Mouse (Mus musculus): Measurements from ENCODE around the gene Tmub2. TPM values are rescaled to one million over a fixed set of nuclear protein-coding genes. Genes with fewer than 3 reads are reported as not detected.

The Tmub2 gene
- polyA plus RNA-seq, 1 experiment from 2014 or later, result 64.5 TPM

- DNase-seq (ENCODE audit: low spot score) (no peak), ATAC-seq (ENCODE audit: insufficient read depth, low FRiP score, low TSS enrichment) (no peak)
- Histone ChIP-seq H3K4me3 (ENCODE audit: low read depth, low read length) (no peak overlapping the region), H3K4me2 (ENCODE audit: low read depth) (no peak overlapping the region), H3K9me3 (ENCODE audit: control insufficient read depth, low read length) (no peaks in the 10 kb centered on the region), H3K27ac (ENCODE audit: low read depth, low read length) (no peak overlapping the region), H3K27me3 (ENCODE audit: control insufficient read depth, insufficient read depth, low read length) (no peaks in the 10 kb centered on the region), H3K36me3 (ENCODE audit: control insufficient read depth, insufficient read depth, low read length) (peaks cover 12% of the 10 kb centered on the region), H3K9ac (ENCODE audit: low read length) (no peak overlapping the region), H3K4me1 (ENCODE audit: control insufficient read depth, insufficient read depth, low read length) (peaks cover 6% of the 10 kb centered on the region)
- 88% methylated on average over 3 of the region's 3 CpGs for WGBS
Observed at GRCm38 (mm10) chr11:102305359-102305758, 20.6 kb downstream of the Tmub2 start.

DNA sequence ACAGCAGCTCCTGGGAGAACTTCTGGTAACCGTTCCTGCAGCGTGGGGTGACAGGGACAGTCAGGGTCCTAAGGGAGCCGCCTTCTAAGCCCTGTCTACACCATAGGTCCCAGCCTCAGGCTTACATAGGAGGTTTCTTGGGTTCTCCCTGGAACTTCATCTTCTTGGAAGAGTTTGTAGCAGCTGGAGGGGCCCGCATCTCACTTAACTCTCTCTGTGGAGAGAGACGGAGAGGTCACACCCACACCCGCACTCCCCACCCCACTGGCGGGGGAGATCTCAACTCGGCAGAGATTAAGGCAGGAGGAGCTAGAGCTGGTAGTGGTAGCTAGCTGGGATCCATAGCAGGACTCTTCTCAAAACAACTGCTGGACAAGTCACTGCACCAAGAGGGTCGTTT lies 23.4 kb downstream of the Tmub2 start:
- H3K9ac ChIP-seq (ENCODE audit: low read length), result no peak overlapping the region
- H3K27ac ChIP-seq (ENCODE audit: low read depth, low read length), result no peak overlapping the region
- DNase-seq (ENCODE audit: low spot score) (no peak), ATAC-seq (ENCODE audit: insufficient read depth, low FRiP score, low TSS enrichment) (no peak)
- H3K4me2 ChIP-seq (ENCODE audit: low read depth), result no peak overlapping the region
- 89% methylated on average over 9 of the region's 9 CpGs for WGBS
- peaks cover 13% of the 10 kb centered on the region for H3K4me1 ChIP-seq (ENCODE audit: control insufficient read depth, insufficient read depth, low read length)
- H3K36me3 ChIP-seq (ENCODE audit: control insufficient read depth, insufficient read depth, low read length), result peaks cover 12% of the 10 kb centered on the region
- H3K9me3 ChIP-seq (ENCODE audit: control insufficient read depth, low read length), result no peaks in the 10 kb centered on the region
- H3K27me3 ChIP-seq (ENCODE audit: control insufficient read depth, insufficient read depth, low read length), result no peaks in the 10 kb centered on the region
- no peak overlapping the region for H3K4me3 ChIP-seq (ENCODE audit: low read depth, low read length)

GRCm38 (mm10) chr11:102308979-102309378 lies 24.2 kb downstream of the Tmub2 start:
- H3K27me3 ChIP-seq (ENCODE audit: control insufficient read depth, insufficient read depth, low read length), result no peaks in the 10 kb centered on the region
- peak overlapping the region; percentile 42 for H3K4me2 ChIP-seq (ENCODE audit: low read depth)
- peak overlapping the region; percentile 17 for H3K4me3 ChIP-seq (ENCODE audit: low read depth, low read length)
- under 1% methylated on average over 27 of the region's 27 CpGs for WGBS
- H3K9me3 ChIP-seq (ENCODE audit: control insufficient read depth, low read length), result no peaks in the 10 kb centered on the region
- H3K27ac ChIP-seq (ENCODE audit: low read depth, low read length), result no peak overlapping the region
- H3K4me1 ChIP-seq (ENCODE audit: control insufficient read depth, insufficient read depth, low read length), result peaks cover 13% of the 10 kb centered on the region
- peak; percentile 98 for DNase-seq (ENCODE audit: low spot score)
- peak; percentile 80 for ATAC-seq (ENCODE audit: insufficient read depth, low FRiP score, low TSS enrichment)
- H3K36me3 ChIP-seq (ENCODE audit: control insufficient read depth, insufficient read depth, low read length), result peaks cover 17% of the 10 kb centered on the region
- no peak overlapping the region for H3K9ac ChIP-seq (ENCODE audit: low read length)

DNA sequence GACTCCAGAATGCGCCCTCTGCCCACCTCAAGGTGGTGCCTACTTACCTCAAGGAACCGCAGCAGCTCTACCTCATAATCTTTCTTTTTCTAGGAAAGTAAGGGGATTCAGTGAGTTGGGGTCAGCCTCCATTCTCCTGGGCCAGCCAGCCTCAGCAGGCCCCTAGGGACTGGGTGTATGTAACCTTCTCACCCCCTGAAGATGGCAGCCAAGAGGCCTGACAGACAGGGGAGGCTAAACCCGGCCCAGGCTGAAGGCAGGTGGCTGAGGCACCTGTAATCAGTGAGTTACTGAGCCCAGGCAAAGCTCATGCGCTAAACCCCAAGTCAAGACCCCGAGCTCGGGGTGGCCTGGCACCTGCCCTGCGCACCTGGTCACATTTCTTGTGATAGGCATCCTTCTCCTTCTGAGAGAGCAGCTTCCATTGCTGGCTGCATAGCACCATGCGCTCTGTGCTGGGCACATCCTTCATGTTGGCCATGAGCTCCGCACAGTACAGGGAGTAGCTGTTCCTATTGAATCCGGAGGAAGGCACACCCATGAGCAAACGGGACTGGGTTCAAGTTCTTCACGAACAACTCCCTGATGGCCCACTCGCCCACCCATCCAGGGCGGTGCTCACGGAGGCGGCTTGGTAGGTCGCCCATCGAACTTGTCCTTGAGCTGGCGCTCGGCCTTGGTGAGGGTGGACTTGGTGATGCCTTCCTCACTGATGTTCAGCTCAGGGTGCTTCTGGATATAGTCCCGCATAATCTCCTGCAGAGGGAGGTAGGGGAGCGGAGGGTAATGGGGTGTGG lies 25.3 kb downstream of the Tmub2 start:
- peak overlapping the region; percentile 17 for H3K4me3 ChIP-seq (ENCODE audit: low read depth, low read length)
- H3K27me3 ChIP-seq (ENCODE audit: control insufficient read depth, insufficient read depth, low read length), result no peaks in the 10 kb centered on the region
- WGBS, result 88% methylated on average over 22 of the region's 22 CpGs
- DNase-seq (ENCODE audit: low spot score) (no peak), ATAC-seq (ENCODE audit: insufficient read depth, low FRiP score, low TSS enrichment) (peak; percentile 4; the same call in 1 of the 2 replicates)
- no peaks in the 10 kb centered on the region for H3K9me3 ChIP-seq (ENCODE audit: control insufficient read depth, low read length)
- peak overlapping the region; percentile 42 for H3K4me2 ChIP-seq (ENCODE audit: low read depth)
- no peak overlapping the region for H3K27ac ChIP-seq (ENCODE audit: low read depth, low read length)
- H3K4me1 ChIP-seq (ENCODE audit: control insufficient read depth, insufficient read depth, low read length), result peaks cover 13% of the 10 kb centered on the region
- no peak overlapping the region for H3K9ac ChIP-seq (ENCODE audit: low read length)
- H3K36me3 ChIP-seq (ENCODE audit: control insufficient read depth, insufficient read depth, low read length), result peaks cover 17% of the 10 kb centered on the region

GRCm38 (mm10) chr11:102310768-102311695 lies 26.3 kb downstream of the Tmub2 start:
- Histone ChIP-seq H3K36me3 (ENCODE audit: control insufficient read depth, insufficient read depth, low read length) (peaks cover 17% of the 10 kb centered on the region), H3K4me3 (ENCODE audit: low read depth, low read length) (no peak overlapping the region), H3K4me1 (ENCODE audit: control insufficient read depth, insufficient read depth, low read length) (peaks cover 20% of the 10 kb centered on the region), H3K9ac (ENCODE audit: low read length) (peak overlapping the region; percentile 19; the same call in 1 of the 2 replicates), H3K27ac (ENCODE audit: low read depth, low read length) (0 out of 2 replicates have a peak overlapping the region, but pooled peaks have one; percentile 17), H3K4me2 (ENCODE audit: low read depth) (no peak overlapping the region), H3K9me3 (ENCODE audit: control insufficient read depth, low read length) (no peaks in the 10 kb centered on the region), H3K27me3 (ENCODE audit: control insufficient read depth, insufficient read depth, low read length) (no peaks in the 10 kb centered on the region)
- 40% methylated on average over 35 of the region's 38 CpGs for WGBS
- DNase-seq (ENCODE audit: low spot score) (no peak), ATAC-seq (ENCODE audit: insufficient read depth, low FRiP score, low TSS enrichment) (no peak)

- DNase-seq (ENCODE audit: low spot score), result no peak
- WGBS, result 75% methylated on average over 4 of the region's 4 CpGs
- Histone ChIP-seq H3K4me2 (ENCODE audit: low read depth) (no peak overlapping the region), H3K36me3 (ENCODE audit: control insufficient read depth, insufficient read depth, low read length) (peaks cover 12% of the 10 kb centered on the region), H3K27me3 (ENCODE audit: control insufficient read depth, insufficient read depth, low read length) (no peaks in the 10 kb centered on the region), H3K4me3 (ENCODE audit: low read depth, low read length) (no peak overlapping the region), H3K4me1 (ENCODE audit: control insufficient read depth, insufficient read depth, low read length) (peaks cover 25% of the 10 kb centered on the region), H3K27ac (ENCODE audit: low read depth, low read length) (no peak overlapping the region), H3K9ac (ENCODE audit: low read length) (no peak overlapping the region), H3K9me3 (ENCODE audit: control insufficient read depth, low read length) (no peaks in the 10 kb centered on the region)
- no peak for ATAC-seq (ENCODE audit: insufficient read depth, low FRiP score, low TSS enrichment)
Observed at GRCm38 (mm10) chr11:102311966-102312365, 27.2 kb downstream of the Tmub2 start.

- H3K9ac ChIP-seq (ENCODE audit: low read length), result no peak overlapping the region
- peaks cover 9% of the 10 kb centered on the region for H3K36me3 ChIP-seq (ENCODE audit: control insufficient read depth, insufficient read depth, low read length)
- H3K9me3 ChIP-seq (ENCODE audit: control insufficient read depth, low read length), result no peaks in the 10 kb centered on the region
- peaks cover 25% of the 10 kb centered on the region for H3K4me1 ChIP-seq (ENCODE audit: control insufficient read depth, insufficient read depth, low read length)
- 90% methylated on average over 6 of the region's 6 CpGs for WGBS
- H3K27ac ChIP-seq (ENCODE audit: low read depth, low read length), result no peak overlapping the region
- ATAC-seq (ENCODE audit: insufficient read depth, low FRiP score, low TSS enrichment) (no peak), DNase-seq (ENCODE audit: low spot score) (no peak)
- H3K27me3 ChIP-seq (ENCODE audit: control insufficient read depth, insufficient read depth, low read length), result no peaks in the 10 kb centered on the region
- H3K4me3 ChIP-seq (ENCODE audit: low read depth, low read length), result no peak overlapping the region
- H3K4me2 ChIP-seq (ENCODE audit: low read depth), result no peak overlapping the region
Observed at GRCm38 (mm10) chr11:102312586-102312985, 27.9 kb downstream of the Tmub2 start.

GRCm38 (mm10) chr11:102314321-102314720 lies 29.6 kb downstream of the Tmub2 start:
- Histone ChIP-seq H3K36me3 (ENCODE audit: control insufficient read depth, insufficient read depth, low read length) (peaks cover 5% of the 10 kb centered on the region), H3K9ac (ENCODE audit: low read length) (no peak overlapping the region), H3K4me1 (ENCODE audit: control insufficient read depth, insufficient read depth, low read length) (peaks cover 24% of the 10 kb centered on the region), H3K27me3 (ENCODE audit: control insufficient read depth, insufficient read depth, low read length) (no peaks in the 10 kb centered on the region), H3K4me3 (ENCODE audit: low read depth, low read length) (no peak overlapping the region), H3K4me2 (ENCODE audit: low read depth) (no peak overlapping the region), H3K27ac (ENCODE audit: low read depth, low read length) (no peak overlapping the region), H3K9me3 (ENCODE audit: control insufficient read depth, low read length) (no peaks in the 10 kb centered on the region)
- WGBS, result 85% methylated on average over 12 of the region's 12 CpGs
- DNase-seq (ENCODE audit: low spot score) (no peak), ATAC-seq (ENCODE audit: insufficient read depth, low FRiP score, low TSS enrichment) (no peak)
